Mouse (Mus musculus): ENCODE measurements around the gene Timeless. TPM values are rescaled to one million over a fixed set of nuclear protein-coding genes. Genes with fewer than 3 reads are reported as not detected.
A peak's percentile ranks its signal among the peaks of the same experiment; 100 is the strongest.
"Not testable (repeated sequence)": the region's sequence is repeated elsewhere in the genome, so short reads cannot be mapped to it uniquely, and the experiment has no call there.

The Timeless gene
- total RNA-seq, 2 experiments from 2014 or later = 8.3 to 9.7 TPM

DNA sequence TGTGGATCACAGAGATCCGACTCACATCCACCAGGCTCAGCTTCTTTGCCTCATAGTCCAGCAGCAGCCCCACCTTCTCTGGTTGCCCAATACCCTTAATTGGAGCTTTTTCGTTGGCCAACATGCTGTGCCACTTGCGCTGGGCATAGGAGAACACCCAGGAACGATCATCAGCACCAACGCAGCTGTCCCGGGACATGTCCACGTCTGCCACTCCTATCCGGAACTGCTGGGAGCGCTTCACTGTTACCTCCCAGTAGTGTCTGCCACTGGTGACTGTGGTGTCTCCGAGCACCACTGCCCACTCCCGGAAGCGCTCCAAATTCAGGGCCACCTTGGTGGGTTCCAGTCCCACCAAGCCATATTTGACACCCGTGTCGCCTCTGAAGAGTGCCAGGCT lies 20.9 kb upstream of the Timeless start:
- intact Hi-C loops (cut with DNase I) = loop anchor here (5.0 kb wide), 1 partner anchor 71 kb away; no protein-coding TSS in a partner anchor
- DNase-seq (ENCODE audit: extremely low spot score in 1 of 2, low spot score in 2 of 2) = no peak

DNA sequence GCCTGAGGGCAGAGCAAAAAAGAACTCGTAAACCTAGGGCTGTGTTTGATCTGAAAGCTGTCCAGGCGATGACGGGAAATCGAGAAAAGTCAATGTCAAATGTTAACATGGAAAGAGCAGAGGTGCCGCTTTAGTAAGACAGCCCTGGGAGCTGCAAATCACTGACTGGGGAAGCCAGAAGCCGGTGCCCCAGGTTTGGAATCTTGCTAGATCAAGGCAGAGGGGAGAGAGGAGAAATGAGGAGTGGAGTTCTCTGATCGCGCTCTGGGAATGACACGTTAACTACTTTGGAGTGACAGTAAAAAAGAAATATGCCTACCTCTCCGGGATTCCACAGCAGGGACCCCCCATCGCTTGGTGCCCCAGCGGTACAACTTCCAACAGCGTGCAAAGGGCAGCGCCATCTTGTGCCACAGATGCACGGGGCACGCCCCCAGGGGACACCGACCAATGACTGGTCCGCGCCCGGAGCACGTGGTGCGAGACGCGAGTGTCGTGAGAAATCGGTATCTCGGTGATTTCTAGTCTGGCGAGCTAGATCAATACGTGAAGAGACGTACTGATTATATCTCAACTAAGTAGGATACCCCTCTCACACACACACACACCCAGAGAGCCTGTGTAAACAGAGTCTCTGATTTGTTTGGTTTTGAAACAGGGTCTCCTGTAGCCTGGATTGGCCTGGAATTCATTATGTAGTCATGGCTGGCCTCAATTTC lies 20.3 kb upstream of the Timeless start, which contains the start of gene Spryd4:
Spryd4 (minus strand) TSS at position 418 of the 719 bp plus-strand sequence.
- DNase-seq (ENCODE audit: extremely low spot score in 1 of 2, low spot score in 2 of 2) = peak; percentile 89 to 95
- intact Hi-C loops (cut with DNase I) = loop anchor here (5.0 kb wide), 1 partner anchor 71 kb away; no protein-coding TSS in a partner anchor

DNA sequence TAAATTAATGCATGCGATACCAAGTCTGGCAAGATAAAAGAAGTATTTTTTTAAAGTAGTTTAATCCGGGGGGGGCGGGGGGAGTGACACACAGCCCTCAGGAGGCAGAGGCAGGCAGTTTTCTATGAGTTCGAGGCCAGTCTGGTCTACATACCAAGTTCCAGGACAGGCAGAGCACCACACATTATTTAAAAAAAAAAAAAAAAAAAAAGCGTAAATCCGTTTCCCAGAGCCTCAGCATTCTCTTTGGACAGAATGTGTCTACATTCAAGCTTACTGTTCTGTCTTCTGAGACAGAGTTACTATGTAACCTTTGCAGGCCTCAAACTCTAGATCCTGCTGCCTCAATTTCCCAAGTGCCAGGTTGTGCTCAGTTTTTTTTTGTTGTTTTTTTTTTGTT lies 19.7 kb upstream of the Timeless start:
- intact Hi-C loops (cut with DNase I) = loop anchor here (5.0 kb wide), 1 partner anchor 70 kb away; no protein-coding TSS in a partner anchor
- DNase-seq (ENCODE audit: extremely low spot score in 1 of 2, low spot score in 2 of 2) = no peak

DNA sequence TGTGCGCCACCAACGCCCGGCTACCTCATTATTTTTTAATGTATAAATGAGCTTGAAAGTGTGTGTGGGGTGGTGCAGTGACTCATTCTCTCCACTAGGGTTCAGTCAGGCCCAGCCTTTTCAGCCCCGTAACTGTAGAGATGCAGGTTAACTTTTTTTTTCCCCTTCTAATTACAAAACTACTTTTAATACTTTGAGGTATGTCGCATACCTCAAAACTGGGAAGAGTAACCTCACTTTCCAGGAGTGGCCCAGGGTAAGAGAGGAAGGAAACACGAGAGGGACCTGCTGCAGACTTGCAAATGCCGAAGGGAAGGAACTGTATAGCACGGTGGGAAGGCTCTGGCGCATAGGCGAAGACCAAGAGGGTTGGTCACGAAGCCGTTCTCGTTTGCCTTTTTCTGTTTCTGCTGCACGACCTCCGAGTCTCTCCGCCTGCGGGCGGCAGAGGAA lies 19.0 kb upstream of the Timeless start:
- DNase-seq (ENCODE audit: extremely low spot score in 1 of 2, low spot score in 2 of 2) = peak; percentile 27 to 64
- intact Hi-C loops (cut with DNase I) = loop anchor here (5.0 kb wide), 1 partner anchor 69 kb away; no protein-coding TSS in a partner anchor

DNA sequence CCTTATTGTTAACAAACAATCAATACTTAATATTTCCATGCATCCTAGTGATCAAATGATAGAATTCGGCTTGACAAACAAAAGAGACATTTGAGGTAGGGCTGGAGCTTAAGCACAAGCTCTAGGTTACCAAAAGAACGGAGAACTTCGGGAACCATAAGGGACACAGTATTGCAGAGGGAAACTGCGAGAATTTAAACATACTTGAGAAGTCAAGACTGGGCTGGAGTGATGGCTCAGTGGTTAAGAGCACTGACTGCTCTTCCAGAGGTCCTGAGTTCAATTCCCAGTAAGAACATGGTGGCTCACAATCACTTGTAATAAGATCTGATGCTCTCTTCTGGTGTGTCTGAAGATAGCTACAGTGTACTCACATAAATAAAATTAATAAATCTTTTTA lies 17.8 kb upstream of the Timeless start:
- intact Hi-C loops (cut with DNase I) = loop anchor here (5.0 kb wide), 1 partner anchor 68 kb away; no protein-coding TSS in a partner anchor
- DNase-seq (ENCODE audit: extremely low spot score in 1 of 2, low spot score in 2 of 2) = not testable (repeated sequence)

DNA sequence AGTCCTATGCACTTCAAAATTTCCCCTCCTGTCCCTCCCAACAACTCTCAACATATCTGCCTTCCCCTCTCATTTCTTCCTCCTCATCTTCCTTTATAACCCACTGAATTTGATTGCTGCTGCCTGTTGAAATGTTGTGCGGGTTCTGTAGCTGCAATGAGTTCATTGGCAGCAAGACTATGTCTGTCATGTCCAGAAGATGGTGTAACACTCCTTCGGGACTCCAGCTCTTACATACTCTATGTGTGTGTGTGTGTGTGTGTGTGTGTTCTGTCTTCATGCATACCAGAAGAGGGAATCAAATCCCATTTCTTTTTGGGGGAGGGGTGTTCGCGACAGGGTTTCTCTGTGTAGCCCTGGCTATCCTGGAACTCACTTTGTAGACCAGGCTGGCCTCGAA lies 16.9 kb upstream of the Timeless start:
- DNase-seq (ENCODE audit: extremely low spot score in 1 of 2, low spot score in 2 of 2) = no peak

DNA sequence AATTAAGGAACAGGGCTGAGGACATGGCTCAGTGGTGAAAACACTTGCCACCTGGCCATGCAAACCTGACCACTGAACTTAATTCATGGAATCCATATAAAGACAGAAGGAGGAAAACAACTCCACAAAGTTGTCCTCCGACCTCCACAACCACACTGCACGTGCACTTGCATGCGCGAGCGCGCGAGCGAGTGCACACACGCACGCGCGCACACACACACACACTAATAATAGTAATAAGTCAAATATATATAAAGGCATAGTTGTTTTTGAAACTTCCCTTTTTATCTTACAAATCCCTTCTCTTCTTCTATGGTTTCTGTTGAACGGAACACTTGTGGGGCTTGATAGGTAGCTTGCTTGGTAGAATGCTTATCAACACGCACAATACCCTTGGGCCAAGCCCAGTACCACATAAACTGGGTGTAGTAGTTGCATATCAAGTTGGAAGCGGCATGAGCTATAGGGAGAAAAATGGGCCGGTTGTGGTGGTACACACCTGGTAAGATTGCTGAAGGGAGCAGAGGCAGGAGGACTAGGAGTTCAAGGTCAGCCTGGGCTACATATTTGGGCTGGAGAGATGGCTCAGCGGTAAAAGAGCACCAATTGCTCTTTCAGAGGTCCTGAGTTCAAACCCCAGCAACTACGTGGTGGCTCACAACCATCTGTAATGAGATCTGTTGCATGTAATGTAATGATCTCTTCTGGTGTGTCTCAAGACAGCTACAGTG lies 13.3 kb upstream of the Timeless start:
- no peak for DNase-seq (ENCODE audit: extremely low spot score in 1 of 2, low spot score in 2 of 2)
- intact Hi-C loops (cut with DNase I) = no loop called here

More for the DNA sequence above, 16.9 kb upstream of the Timeless start:
- intact Hi-C loops (cut with DNase I) = loop anchor here (5.0 kb wide), 1 partner anchor 67 kb away; no protein-coding TSS in a partner anchor

DNA sequence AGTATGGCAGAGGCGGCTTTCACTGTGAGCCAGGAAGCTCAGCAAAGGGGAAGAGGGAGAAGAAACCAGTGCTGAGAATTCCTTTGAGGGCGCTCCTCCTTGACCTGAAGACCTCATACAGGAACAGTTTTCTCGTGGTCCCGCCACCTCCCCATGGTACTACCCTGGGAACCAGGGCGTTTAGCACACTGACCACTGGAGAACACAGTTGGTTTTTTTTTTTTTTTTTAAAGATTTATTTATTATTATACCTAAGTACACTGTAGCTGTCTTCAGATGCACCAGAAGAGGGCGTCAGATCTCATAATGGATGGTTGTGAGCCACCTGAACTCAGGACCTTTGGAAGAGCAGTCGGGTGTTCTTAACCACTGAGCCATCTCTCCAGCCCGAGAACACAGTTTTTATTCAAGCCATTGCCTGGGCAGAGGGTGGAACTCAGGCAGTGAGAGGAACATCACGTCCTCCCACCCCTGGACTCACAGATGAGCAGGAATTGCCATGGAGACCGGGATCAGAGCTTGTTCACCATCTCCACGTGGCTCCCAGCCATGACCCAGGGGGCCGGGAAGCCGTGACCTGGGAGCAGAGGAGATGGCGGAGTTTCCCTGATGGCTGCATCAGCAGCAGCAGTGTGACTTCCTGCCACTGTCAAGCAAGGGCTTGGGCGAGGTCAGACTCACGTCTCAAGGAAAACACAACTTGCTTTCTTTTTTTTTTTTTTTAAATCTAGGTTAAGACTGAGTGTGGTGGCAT lies 10.2 kb upstream of the Timeless start:
- intact Hi-C loops (cut with DNase I) = no loop called here
- DNase-seq (ENCODE audit: extremely low spot score in 1 of 2, low spot score in 2 of 2) = no peak

DNA sequence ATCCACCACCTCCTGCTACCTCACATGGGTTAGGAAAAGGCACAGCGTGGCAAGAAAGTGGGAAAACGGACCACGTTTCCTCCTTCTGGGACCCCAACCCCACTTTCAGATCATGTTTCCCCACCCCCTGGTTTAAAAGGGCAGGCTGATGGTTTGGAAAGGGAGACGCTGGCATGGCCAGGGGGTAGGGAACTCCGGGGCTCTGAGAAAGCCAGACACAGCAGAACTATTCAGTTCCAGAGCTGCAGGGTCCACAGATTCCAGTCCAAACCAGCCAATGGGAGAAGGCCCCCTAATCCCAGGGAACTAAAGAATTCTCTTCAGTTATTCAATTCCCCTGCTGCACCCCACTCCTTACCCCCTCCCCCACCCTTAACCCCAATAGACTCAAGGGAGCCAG lies 6.8 kb upstream of the Timeless start:
- DNase-seq (ENCODE audit: extremely low spot score in 1 of 2, low spot score in 2 of 2) = no peak
- intact Hi-C loops (cut with DNase I) = no loop called here

DNA sequence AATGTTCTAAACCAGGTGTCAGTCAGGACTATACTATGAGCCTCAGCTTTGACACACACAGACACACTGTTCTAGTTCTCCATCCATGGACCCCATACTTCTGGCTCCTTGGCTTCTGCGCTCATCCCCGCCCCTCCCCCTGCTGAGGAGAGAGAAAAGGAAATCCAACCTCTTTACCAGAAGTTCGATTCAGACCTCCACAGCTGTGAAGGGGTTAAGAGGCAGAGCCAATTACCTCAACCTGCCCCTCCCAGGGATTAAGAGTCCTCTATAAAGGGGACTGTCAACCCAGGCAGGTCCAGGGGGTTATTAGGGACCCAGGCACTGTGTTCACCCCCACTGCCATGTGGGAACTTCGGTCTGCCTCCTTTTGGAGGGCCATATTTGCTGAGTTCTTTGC lies 6.3 kb upstream of the Timeless start, which contains the start of gene Mip:
Mip (plus strand) TSS at position 301 of the 400 bp plus-strand sequence.
- no peak for DNase-seq (ENCODE audit: extremely low spot score in 1 of 2, low spot score in 2 of 2)

DNA sequence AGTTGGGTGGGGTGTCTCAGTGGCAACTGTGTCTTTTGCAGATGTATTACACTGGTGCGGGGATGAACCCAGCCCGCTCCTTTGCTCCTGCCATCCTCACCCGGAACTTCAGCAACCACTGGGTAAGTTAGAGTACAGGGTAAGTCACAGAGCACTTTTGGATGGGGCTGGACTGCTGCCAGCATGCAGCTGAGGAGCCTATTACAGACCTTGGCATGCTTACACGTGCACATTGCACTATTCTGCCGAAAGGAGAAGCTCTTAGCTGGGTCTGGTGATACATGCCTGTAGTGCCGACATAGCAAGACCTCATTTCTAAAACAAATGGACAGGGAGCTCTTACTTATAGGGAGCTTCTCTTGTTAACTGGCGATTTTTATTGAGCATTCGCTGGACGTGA lies 4.3 kb upstream of the Timeless start:
- intact Hi-C loops (cut with DNase I) = no loop called here
- no peak for DNase-seq (ENCODE audit: extremely low spot score in 1 of 2, low spot score in 2 of 2)

More for the DNA sequence above, 6.3 kb upstream of the Timeless start, which contains the start of gene Mip:
- intact Hi-C loops (cut with DNase I) = no loop called here

DNA sequence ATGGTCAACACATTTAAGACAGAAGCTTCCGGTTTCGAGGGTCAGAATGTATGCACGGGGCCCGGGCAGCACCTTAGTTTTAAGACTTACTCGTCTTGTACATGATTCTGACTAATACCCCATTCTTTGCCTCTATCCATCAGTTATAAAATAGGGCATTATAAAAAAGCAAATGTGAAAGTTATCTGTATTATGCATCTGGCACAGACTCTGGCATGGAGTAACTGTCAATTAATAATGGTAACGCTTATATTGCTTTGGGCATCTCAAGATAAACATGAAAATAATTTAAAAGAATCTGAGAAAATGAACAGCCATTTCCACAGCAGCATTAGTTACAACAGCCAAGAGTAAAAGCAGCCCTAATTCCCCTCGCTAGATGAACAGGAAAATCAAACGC lies 3.9 kb upstream of the Timeless start:
- intact Hi-C loops (cut with DNase I) = no loop called here
- DNase-seq (ENCODE audit: extremely low spot score in 1 of 2, low spot score in 2 of 2) = no peak

DNA sequence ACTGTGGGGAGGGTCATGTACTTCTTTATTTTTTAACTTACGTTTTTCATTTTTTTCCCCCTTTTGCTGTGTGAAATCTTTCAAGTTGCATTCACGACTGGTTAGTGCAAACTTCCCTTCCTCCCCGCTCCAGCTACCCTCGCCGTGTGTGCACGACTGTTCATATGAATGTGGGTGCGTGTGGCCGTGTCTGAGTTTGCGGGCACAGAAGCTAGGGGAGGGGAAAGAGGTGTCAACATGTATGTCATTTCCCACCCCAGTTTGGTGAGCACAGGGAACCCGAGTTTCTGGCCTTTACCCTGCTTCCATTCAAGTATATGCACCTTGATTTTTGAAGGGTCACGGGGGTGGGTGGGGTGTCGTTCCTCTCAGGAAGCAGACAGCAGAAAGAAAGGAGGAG lies 1.3 kb upstream of the Timeless start:
- no peak for DNase-seq (ENCODE audit: extremely low spot score in 1 of 2, low spot score in 2 of 2)
- intact Hi-C loops (cut with DNase I) = no loop called here

DNA sequence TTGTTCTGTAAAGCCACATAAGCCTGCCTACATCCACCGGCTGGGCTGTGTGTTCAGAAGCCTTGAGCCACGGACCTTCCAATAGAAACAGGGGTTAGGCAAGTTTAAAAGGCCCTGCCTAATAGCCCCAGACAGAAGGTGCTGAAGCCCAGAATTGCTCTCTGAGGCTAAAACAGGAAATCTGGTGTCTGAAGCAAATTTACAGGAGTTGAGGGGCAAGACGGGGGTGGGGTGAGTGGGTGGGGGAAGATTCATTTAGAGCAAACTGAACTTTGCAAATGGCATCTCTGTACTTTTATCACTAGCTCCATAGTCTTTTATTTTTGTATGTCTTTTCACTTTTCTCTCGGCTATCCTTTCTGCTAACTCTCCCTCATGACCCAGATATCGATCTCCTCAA lies 719 bp upstream of the Timeless start:
- DNase-seq (ENCODE audit: extremely low spot score in 1 of 2, low spot score in 2 of 2) = no peak
- intact Hi-C loops (cut with DNase I) = no loop called here

DNA sequence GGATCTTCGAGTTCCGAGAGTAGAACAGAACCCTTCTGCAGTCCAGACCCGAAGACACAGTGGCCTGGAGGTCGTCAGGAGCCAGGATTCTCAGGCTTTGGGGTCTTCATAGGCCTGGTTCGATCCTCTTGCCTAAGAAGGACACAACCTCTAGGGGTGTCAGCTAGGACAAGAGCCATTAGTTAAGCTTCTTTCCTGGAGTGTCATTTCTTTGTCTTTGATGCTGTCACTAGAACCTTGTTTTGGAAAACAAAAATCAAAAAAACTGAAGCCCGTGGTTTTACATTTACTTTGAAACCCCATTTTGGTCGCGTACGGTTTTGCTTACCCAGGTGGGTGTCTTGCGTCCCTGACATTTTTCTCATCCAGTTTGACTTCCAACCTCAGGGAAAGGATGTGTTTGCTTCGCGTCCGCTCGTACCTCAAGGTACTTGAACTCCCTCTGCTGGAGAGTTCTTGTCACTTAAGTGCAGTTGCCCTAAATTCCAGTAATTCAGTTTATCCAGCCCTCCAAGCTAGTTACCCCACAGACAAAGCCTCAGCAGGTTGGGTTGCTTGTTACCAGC lies 638 bp downstream of the Timeless start:
- intact Hi-C loops (cut with DNase I) = no loop called here
- peak; percentile 57 to 66 for DNase-seq (ENCODE audit: extremely low spot score in 1 of 2, low spot score in 2 of 2)

DNA sequence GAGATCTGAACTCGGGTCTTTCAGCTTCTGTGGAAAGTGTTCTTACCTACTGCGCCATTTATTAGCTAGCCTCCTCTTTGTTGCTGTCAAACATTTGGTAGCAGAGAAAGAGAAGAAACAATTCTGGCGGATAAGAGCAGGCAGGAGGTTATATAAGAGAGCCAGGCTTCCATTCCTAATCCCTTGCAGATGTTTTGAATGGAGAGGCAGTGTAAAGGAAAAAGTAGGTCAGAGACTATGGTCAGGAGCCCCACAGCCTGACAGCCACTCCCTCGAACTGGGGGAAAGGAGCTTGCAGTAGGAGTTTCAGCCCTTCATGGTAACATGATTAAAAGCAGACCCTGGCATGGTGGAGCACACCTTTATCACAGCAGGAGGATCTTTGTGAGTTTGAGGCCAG lies 4.5 kb downstream of the Timeless start:
- DNase-seq (ENCODE audit: extremely low spot score in 1 of 2, low spot score in 2 of 2) = no peak
- intact Hi-C loops (cut with DNase I) = no loop called here

DNA sequence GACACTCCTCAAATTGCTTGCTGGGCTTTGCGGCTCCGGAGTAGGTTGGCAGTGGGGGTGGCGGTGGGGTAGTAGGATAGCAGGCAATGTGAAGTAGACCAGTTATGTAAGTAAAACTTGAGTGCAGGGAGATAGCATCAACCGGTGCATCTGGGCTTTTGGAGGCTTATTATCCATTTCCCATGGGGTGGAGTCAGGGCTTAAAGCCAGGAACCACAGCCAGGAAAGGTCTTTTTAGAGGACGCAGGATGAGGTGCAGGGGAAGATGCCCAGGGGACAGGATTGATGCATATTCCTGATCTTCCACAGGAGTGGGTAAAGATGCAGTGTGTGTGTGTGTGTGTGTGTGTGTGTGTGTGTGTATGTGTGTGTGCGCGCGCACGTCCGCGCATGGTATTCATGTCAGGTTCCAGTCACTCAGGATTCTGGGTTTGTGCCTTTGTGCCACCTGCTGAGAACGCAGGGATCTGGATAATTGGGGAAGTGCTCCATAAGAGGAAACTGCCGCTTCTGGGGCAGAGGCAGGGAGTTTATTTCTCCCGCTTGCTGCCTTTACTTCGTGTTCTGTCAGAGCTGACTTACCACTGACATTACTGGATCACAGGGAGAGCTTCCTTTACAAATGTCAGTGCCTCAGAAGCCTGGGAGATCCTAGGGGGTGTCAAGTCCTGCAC lies 6.1 kb downstream of the Timeless start:
- intact Hi-C loops (cut with DNase I) = no loop called here
- no peak for DNase-seq (ENCODE audit: extremely low spot score in 1 of 2, low spot score in 2 of 2)

DNA sequence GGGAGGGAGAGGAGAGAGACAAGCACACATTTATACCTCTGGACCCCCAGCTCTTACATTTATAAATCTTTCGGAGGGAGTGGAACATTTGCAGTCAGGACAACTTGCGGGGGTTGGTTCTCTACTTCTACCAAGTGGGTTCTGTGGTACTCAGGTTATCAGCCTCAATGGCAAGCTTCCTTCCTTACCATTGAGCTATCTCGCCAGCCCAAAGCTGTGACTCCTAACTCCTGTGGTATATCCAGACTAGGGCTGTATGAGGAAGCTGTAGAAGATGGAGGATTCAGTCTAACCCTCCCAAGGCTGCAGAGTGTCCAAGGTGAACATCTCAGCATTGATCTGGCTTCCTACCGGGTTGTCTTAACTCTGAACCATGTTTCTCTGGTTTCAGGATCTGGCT lies 7.3 kb downstream of the Timeless start:
- no peak for DNase-seq (ENCODE audit: extremely low spot score in 1 of 2, low spot score in 2 of 2)
- intact Hi-C loops (cut with DNase I) = no loop called here

Measured in left cerebral cortex, postnatal 10 days (tissue).